Mouse (Mus musculus) spleen, embryonic (tissue): Measurements from ENCODE around the gene Pdik1l.

ENCODE experiments used
- CTCF ChIA-PET: fragments of 350-600 bp; sonication (Branson Sonifier 250); formaldehyde crosslinking; loops from one replicate; lab custom pipeline; 2022; lab: Charles Lee

Pdik1l gene

GRCm38 (mm10) chr4:134245148-134245843 is 42.4 kb downstream of the Pdik1l start, which contains the start of gene Zfp593:
Gene Zfp593, minus strand, starts transcription at chr4:134245592.
- CTCF ChIA-PET = no interaction called here

GRCm38 (mm10) chr4:134243516-134244250 is 44.0 kb downstream of the Pdik1l start, which contains the start of gene E130218I03Rik:
Gene E130218I03Rik, plus strand, starts transcription at chr4:134243662.
- CTCF ChIA-PET = no interaction called here

GRCm38 (mm10) chr4:134238686-134239085 is 49.0 kb downstream of the Pdik1l start:
- CTCF ChIA-PET = no interaction called here

- CTCF ChIA-PET = no interaction called here
Observed at GRCm38 (mm10) chr4:134238279-134238651, 49.4 kb downstream of the Pdik1l start, which contains the start of gene Cnksr1. Gene Cnksr1, minus strand, starts transcription at chr4:134238399.

GRCm38 (mm10) chr4:134237582-134238278 is 50.0 kb downstream of the Pdik1l start:
- CTCF ChIA-PET = interaction anchor here (0.6 kb wide), 1 partner anchor 1429 kb away, joined by 3 read pairs; no protein-coding TSS in a partner anchor

GRCm38 (mm10) chr4:134234876-134235275 is 52.8 kb downstream of the Pdik1l start:
- CTCF ChIA-PET = no interaction called here

- CTCF ChIA-PET = no interaction called here
Observed at GRCm38 (mm10) chr4:134230431-134230830, 57.3 kb downstream of the Pdik1l start.

- CTCF ChIA-PET = no interaction called here
Observed at GRCm38 (mm10) chr4:134227194-134227593, 60.5 kb downstream of the Pdik1l start, which contains the start of gene Catsper4. Gene Catsper4, minus strand, starts transcription at chr4:134227383.
